Mouse (Mus musculus) ES-Bruce4 (cell line): Measurements from ENCODE around the gene Kynu.

Experiments used
- CTCF ChIP-seq: IDR thresholded peaks from one replicate; pipeline ENCODE4 v1.8.1; 2011; ENCODE audit warnings: low read depth, low read length
- POLR2A ChIP-seq: IDR thresholded peaks from one replicate; pipeline ENCODE4 v1.8.1; 2011; ENCODE audit warnings: low read length; ENCODE audit not compliant: insufficient read depth

- no peak for TF ChIP-seq CTCF
- TF ChIP-seq POLR2A: no peak
These were observed 58.4 kb downstream of the Kynu start for GRCm38 (mm10) chr2:43613571-43613970.
